Mouse (Mus musculus): Measurements from ENCODE around the gene Fcor.

The Fcor gene

DNA sequence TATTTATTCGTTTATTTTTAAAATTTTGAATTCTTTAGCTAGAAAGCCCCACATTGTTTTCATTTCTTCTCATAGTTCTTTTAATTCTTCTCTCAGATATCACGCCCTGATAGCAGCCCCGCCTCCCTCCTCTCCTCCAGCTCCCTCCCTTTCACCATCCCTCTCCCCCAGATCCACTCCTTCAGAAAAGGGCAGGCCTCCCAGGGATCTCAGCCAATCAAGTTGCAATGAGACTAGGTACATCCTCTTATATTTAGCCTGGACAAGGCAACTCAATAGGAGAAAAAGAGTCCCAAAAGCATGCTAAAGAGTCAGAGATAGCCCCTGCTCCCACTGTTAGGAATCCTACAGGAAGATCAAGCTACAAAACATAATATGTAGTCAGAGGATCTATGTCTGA lies 2.5 kb upstream of the Fcor start:
- DNase-seq (ENCODE audit: low spot score in 2 of 2) = no peak

DNA sequence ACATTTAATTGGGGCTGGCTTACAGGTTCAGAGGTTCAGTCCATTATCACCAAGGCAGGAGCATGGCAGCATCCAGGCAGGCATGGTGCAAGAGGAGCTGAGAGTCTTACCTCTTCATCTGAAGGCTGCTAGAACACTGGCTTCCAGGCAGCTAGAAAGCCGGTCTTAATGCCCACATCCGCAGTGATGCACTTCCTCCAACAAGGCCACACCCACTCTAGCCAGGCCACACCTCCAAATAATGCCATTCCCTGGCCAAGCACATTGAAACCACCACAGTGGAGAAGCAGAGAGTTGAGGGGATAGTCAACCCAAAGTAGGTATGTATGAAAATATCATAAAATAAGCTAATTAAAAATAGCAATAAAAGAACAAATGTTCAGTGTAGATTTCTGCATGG lies 1.8 kb downstream of the Fcor start:
- DNase-seq (ENCODE audit: low spot score in 2 of 2) = no peak

GRCm38 (mm10) chr8:3665507-3665906 lies 6.7 kb downstream of the Fcor start, which contains the start of gene Mcemp1:
Gene Mcemp1 (plus strand): TSS chr8:3665754.
- no peak for DNase-seq (ENCODE audit: low spot score in 2 of 2)

- no peak for DNase-seq (ENCODE audit: low spot score in 2 of 2)
Measured at GRCm38 (mm10) chr8:3664405-3664804, 7.8 kb downstream of the Fcor start.

- DNase-seq (ENCODE audit: low spot score in 2 of 2) = no peak
Measured at GRCm38 (mm10) chr8:3660889-3661288, 11.3 kb downstream of the Fcor start.

- DNase-seq (ENCODE audit: low spot score in 2 of 2) = no peak
Measured at GRCm38 (mm10) chr8:3656725-3657381, 15.3 kb downstream of the Fcor start.

DNA sequence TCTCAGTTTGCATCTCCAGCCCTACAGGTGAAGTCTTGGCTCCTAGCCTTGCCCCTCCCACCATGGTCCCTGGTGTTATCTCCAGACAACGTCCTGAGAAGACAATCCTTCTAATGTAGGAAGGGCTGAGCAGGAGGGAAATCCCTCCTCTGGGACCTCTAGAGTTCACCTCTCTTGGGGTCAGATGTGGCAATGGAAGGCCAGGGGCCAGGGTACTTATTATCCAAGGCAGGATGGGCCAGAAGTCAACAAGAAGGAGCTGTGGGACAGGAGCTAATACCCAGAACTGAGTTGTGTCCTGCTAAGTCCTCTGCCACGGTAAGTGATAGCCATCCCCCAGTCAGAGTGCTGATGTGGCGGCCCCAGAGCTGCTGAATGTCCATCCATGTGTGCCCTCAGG lies 16.6 kb downstream of the Fcor start, which contains the start of gene Retn:
Gene Retn (plus strand): TSS at position 245 of the 400 bp plus-strand sequence.
- DNase-seq (ENCODE audit: low spot score in 2 of 2) = no peak

GRCm38 (mm10) chr8:3654726-3655508 lies 17.2 kb downstream of the Fcor start:
- DNase-seq (ENCODE audit: low spot score in 2 of 2) = no peak

DNA sequence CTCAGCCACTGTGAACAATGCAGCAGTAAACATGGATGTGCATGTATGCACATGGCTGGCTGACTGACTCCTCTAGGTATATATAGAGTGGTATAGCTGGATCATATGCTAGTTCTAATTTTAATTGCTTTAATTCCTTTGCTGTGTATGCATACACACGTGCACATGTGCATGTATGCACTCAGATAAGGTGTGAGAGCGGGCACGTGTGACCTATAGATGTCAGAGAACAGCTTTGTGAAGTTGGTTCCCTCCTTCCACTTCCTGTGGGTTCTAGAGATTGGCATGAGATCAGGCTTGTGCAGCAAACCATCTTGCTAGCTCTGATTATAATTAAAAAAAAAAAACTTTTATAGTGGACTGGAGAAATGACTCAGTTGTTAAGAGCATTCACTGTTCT lies 19.3 kb downstream of the Fcor start:
- no peak for DNase-seq (ENCODE audit: low spot score in 2 of 2)

DNA sequence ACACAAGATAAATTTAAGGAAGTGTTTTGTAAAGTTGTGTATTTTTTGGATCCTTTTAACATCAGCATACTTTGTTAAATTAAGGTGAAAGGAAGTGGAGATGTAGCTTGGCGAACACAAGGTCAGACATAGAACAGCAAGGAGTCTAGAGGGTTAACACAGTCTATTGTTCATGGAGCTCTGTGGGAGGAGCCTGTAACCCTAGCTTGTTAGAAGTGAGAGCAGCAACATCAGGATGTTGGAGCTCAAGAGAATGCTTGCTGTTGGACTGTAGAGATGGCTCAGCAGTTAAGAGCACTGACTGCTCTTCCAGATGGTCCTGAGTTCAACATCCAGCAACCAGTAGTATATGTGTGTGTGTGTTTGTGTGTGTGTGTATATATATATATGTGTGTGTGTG lies 23.2 kb downstream of the Fcor start:
- DNase-seq (ENCODE audit: low spot score in 2 of 2) = no peak

- DNase-seq (ENCODE audit: low spot score in 2 of 2) = no peak
Measured at GRCm38 (mm10) chr8:3648268-3648667, 23.9 kb downstream of the Fcor start.

- no peak for DNase-seq (ENCODE audit: low spot score in 2 of 2)
Measured at GRCm38 (mm10) chr8:3647561-3647960, 24.6 kb downstream of the Fcor start.

DNA sequence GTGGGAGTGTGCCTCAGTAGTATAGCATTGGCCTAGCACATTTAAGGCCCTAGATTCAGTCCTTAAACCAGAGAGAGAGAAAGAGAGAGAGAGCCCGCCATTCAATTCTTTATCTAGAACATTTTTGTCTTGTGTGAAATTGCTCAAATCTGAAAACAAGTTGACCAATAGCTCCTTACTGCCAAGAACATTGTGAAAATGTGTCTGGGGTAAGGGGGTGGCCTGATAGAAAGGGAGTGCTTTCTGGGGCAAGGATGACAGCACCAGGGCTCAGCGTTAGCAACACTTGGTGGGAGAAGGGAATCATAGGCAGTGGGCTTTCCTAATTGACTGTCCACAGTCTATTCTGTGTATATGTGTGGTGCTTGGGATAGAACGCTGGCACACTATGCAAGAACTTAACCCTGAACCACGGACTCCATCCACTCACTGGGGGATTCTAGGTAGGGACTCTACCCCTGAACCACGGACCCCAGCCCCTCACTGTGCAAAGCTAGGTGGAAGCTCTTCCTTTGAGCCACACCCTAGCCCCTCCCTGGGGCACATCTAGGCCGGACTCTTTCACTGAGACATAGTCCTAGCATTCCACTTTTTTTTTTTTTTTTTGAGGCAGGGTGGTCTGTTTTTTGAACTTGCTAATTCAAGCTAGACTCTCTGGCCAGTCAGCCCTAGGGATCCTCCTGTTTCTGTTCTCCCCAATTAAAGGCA lies 25.2 kb downstream of the Fcor start:
- no peak for DNase-seq (ENCODE audit: low spot score in 2 of 2)

- DNase-seq (ENCODE audit: low spot score in 2 of 2) = no peak
Measured at GRCm38 (mm10) chr8:3645804-3646203, 26.4 kb downstream of the Fcor start.

- no peak for DNase-seq (ENCODE audit: low spot score in 2 of 2)
Measured at GRCm38 (mm10) chr8:3631478-3631875, 40.7 kb downstream of the Fcor start.

- DNase-seq (ENCODE audit: low spot score in 2 of 2) = peak in 1 of 2 experiments; percentile 17
Measured at GRCm38 (mm10) chr8:3630647-3631477, 41.3 kb downstream of the Fcor start, which contains the start of gene Stxbp2. Gene Stxbp2 (plus strand): TSS chr8:3630955.

DNA sequence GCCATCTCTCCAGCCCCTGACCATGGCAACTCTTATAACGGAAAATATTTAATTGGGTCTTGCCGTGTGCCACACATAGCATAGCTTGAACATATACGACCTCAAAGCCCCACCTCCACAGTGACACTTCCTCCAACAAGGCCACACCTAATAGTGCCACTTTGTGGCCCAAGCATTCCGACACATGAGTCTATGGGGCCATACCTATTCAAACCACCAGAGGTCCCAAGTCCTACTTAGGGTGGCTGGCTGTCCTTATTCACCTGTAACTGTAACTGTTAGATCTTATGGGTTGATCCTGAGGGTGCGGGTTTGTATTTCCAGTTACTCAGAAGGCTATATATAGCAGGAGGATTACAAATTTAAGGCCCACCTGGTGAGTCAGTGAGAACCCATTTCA lies 44.1 kb downstream of the Fcor start:
- DNase-seq (ENCODE audit: low spot score in 2 of 2) = no peak

GRCm38 (mm10) chr8:3626971-3627370 lies 45.2 kb downstream of the Fcor start:
- DNase-seq (ENCODE audit: low spot score in 2 of 2) = no peak

GRCm38 (mm10) chr8:3625445-3625844 lies 46.7 kb downstream of the Fcor start, which contains the start of gene Pcp2:
Gene Pcp2 (minus strand): TSS chr8:3625545.
- DNase-seq (ENCODE audit: low spot score in 2 of 2) = no peak

- DNase-seq (ENCODE audit: low spot score in 2 of 2) = no peak
Measured at GRCm38 (mm10) chr8:3622119-3622518, 50.0 kb downstream of the Fcor start.

DNA sequence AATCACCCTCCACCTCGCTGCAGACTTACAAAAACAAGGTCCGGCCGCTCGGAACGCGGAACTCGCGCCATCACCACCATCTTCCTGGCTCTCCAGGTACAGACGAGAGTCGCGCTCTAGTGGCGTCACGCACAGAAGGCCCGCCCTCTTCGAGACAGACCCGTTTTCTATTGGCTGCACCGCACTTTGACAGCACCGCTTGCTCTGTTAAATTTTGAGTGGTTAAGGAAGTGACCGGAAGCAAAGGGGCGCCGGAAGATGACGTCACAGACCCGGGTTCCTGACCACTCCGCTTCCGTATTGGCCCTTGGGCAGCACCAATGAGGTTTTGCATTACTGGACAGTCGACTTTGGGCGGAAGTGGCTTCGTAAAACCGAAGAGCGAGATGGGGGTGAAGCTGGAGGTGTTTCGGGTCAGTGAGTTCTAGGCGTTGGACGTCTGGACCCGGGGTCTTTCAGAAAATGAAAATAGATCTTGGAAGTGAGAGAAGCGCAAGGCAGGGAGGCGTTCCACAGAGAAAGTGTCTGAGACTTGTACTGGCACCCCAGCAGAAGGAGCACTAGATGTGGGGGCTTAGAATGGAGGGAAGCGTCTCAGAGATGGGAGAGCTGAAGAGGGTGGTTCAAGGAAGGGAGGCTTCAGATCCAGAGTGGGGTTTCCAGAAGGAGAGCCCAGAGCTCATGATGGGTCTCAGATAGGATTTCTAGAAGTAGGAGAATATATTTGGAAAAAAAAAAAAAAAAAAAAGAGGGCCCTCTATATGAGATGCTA lies 50.8 kb downstream of the Fcor start, which contains the start of the genes Xab2 and Pet100:
Gene Xab2 (minus strand): TSS at position 118 of the 772 bp plus-strand sequence.
Gene Pet100 (plus strand): TSS at position 350 of the 772 bp plus-strand sequence.
- DNase-seq (ENCODE audit: low spot score in 2 of 2) = peak; percentile 99 to 100
